Mouse (Mus musculus) frontal cortex, adult 2 months (tissue): ENCODE results near the gene Hoxa10. TPM values are rescaled to one million over a fixed set of nuclear protein-coding genes. Genes with fewer than 3 reads are reported as not detected.

Source experiments
- DNase-seq, 2 experiments: peaks; one replicate each; pipeline ENCODE4 v3.0.0; 2022; ENCODE audit warnings: low spot score in 1 of 2; ENCODE audit errors: extremely low spot score in 1 of 2
- polyA plus RNA-seq: library from polyadenylated mRNA; depleted of rRNA; stranded (reverse); fragments of >200 nt; gene quantifications from 2 replicates; pipeline ENCODE4 v1.2.3, GENCODE M21; 2012

Gene Hoxa10
- polyA plus RNA-seq, 1 experiment, result not detected

DNA sequence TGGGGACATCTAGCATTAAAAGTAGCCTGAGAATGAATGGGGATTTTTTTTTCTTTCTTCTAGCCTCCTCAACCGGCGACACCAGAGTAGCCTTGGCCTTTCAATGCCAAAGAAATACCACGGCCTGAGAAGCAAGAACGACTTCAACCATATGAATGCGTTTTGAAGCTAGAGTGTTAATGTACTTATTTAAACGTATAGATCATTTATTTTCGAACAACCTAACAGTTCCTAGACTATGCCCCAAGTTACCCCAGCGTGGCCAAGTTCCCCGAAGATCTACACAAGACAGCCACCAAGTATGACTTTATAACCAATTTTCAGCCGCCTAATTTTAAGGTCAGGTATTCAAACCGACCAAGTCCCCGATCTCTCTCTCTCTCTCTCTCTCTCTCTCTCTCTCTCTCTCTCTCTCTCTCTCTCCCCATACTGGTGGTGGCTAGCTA, 19.8 kb downstream of the Hoxa10 start:
- no peak for DNase-seq

DNA sequence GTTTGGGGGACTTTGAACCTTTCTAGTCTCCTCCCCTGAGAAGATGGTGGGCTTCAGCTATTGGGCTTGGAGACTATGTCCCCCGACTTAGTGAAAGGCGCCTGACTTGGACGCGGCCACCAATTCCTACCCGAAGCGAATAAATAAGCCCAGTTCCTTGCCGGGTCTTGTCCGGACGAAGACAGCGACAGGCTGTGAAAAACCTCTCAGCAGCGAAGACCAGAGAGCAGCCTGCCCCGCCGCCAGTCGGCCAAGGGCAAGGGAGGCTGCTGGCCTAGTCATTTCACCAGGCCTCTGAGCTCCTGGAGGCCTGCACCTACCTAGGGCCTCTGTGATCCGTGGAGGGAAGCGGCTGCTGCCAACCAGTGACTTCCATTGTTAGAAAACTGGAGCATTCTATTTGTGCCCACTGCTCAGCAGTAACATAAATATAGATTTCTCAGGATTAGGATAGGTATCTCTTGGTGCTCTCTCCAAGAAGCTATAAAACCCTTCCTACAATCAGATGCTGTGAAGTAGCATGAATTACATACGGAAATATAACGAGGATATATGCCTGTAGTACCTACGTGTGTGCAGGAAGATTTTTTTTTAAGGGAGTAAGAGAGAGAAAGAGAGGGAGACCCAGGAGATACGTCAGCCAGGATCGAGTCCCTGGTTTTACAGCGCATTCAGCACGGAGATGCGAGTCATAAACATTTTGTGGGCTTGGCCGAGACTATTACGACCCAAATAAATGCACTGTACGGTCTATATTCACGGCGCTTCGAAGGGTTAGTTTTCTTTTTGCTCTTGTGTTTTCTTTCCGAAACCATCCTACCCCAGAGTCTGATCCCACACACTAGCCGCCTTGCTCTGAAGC, 20.4 kb downstream of the Hoxa10 start:
- DNase-seq, result no peak

DNA sequence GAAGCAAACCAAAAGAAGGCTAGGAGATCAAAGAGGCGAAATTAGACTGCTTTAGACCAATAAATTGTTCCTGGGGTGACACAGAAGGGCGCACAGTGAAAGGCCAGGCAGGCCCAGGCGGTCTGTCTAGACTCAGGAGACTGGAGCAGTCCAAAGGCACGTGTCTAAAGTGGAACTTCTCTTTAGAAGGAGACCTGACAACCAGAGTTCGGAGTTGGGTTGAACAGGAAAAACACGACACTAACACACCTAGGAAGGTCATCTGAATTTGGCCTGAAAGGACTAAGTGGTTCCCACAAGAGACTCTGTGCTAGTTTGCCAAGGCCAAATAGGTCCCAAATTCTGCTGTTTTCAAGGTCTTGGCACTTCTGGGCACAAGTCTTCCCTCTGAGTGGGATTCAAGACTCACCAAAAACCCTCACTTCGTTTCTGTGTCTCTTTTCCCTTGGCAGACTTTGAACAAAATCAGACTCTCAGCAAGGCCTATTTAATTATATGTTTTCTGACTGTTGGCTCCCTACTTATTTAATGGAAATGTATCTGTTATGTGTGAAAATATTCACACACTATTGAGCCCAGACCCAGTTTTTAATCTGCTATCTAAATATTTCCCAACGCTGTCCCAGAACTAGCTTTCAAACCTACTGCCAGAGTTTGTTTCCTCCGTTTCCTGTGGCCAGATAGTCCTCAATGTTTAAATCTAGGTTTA, 21.3 kb downstream of the Hoxa10 start:
- no peak for DNase-seq

DNA sequence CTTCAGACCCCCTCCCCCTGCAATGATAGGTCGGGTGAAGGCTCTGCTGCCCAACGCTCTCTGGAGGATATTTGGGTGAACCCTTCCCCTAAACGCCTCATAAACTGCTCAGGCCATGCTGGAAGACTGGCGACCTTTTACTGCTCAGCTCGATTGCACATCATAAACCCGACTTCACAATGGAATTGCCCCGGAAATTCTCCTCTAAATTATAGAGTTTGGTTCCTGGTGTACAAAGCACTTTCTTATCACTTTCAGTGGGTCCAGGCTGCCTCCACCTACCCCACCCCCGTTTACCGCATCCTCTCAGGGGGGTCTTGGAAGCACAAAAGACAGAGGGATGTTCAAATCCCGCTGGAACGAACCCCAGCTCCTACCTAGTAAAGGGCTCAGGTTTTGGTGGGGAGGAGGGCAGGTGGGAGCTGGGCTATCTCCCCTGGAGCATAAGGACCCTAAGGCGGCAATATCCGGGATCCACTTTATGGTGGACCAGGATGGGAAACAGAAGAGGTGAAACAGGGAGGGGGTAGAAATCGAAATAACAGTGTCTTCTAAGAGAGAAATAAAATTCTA, 21.9 kb downstream of the Hoxa10 start:
- no peak for DNase-seq

DNA sequence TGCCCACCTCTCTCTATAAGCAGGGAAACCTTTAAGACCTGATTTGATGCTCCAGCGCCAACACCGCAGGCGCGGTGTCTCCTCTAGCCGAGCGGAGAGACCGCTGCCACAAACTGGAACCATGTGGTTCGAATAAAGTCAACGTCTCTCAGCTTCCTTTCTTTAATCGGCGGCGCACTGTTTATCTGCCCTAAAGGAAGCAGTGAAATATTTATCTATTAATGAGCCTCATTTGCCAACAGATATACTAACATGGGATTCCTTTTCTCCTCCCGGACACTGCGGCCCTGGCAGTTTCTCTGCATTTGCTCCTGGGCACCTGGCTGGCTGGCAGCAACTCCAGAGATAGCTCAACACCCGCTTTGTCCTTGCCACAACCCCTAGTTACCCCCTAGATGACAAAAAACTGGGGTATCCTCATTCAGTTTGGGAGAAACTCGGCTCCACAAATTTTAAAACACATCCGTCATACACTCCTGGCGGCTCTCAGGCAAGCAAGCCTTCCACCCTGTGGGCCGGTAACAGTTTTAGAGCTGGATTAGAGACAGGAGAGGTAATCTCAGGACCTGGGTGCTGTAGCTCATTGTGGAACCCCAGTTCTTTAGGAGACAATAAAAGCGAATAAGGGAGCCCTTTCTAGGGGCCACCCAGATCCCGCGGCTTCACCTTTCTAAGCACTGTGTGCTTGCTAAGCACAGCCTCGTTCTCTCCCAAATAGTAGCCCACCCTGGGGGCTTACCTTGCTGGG, 22.6 kb downstream of the Hoxa10 start:
- no peak for DNase-seq

DNA sequence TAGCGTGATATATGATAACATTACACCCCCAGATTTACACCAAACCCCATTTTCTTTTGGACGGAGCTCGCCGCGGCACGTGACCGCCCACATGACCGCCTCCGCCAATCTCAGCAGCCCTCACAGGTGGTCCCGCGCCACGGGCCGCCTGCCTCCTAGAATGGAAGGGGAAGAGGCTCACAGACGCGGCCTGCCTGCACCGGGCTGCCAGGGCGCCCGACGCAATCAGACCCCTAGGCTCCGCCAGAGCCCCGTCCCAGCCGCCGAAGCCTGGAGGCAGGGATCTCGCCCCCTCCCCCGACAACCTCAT, 23.2 kb downstream of the Hoxa10 start:
- DNase-seq, result no peak

DNA sequence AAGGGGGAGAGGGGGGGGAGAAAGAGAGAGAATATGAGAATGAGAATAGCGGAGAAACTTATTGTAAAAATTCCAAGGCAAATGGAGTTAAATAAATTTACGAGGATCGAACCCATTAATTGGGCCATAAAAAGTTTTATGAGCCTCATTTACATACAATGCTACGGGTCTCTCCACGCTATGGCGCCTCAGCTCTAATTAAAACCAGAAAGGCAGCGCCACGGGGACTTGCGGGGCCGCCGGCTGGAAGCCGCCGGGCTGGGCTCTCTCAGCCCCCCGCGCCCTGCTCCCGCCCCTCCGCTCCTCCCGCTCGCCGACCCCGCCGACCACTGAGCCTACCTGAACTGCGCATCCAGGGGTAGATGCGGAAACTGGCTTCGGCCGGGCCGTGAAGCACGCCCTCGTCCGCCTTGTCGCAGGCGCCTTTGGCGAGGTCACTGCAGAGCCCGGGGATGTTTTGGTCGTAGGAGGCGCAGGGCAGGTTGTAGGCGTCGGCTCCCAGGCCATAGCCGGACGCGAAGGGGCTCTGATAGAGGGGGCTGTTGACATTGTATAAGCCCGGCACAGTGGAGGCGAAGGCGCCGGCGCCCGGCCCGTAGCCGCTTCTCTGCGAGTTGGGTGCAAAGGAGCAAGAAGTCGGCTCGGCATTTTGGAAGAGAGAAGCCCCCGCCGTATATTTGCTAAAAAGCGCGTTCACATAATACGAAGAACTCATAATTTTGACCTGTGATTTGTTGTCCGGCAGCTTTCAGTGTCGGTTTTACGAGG, 23.8 kb downstream of the Hoxa10 start:
- DNase-seq, result no peak

DNA sequence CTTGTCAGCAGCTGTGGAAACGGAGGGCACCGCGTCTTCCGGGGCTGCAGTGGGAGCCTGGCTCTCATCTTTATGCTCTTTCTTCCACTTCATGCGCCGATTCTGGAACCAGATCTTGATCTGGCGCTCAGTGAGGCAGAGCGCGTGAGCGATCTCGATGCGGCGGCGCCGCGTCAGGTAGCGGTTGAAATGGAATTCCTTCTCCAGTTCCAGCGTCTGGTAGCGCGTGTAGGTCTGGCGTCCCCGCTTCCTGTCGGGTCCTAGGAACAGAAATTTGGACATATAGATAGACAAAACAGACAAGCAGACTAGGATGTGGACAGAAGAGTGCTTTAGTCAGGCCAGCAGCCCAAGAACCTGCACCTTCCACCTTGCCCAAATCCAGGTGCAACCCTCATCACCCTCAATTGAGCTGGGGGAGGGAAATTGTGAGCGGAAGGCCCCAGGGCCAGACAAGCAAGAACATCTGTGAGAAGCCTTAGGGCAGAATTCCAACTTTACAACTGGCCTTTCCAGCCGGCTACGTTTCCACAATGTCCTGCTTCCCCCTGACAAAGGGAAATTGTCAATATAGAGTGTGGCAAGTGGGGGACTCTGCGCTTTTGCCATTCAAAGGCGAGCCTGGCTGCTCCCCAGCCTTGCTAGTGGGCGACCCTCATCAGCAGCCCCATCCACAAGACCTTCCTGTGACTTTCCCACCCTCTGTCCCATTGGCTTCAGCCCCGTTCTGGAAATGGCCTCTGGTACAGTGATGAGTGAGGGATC, 24.7 kb downstream of the Hoxa10 start:
- no peak for DNase-seq

DNA sequence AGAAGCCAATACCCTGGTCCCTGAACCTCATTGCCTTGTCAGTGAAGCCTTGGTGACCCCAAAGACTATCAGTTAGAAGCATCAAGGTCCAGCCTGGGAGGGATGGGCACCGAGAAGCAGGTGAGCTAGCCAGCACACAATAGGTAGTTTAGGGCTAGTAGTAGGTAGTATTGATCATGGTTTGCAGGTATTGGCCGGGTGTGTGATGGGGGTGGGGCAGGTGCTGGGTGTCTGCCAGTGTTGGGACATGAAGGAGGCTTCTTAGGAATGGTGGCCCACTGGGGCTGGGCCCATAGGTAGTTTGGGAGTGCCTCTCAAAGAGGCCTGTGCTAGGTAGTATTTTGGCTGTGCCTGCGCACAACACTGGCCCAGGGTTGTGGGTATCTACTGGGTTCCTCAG, 25.6 kb downstream of the Hoxa10 start:
- no peak for DNase-seq

DNA sequence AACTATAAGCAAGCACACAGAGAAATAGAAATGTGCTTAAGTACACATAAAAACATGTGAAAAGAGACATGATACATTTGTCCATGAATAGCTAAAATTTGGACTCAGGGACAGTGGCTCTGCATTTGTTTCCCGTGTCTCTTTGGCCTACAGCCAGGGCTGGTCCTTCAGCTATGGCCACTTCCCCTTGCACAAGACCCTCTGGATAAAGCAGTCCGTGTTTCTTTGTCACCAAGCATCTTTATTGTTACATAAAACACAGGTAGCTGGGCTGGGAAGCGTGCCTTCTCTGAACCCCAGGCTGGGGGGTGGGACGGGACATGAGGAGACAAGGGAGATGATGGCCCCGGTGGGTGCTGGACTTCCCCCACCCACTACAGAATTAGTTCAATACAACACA, 26.4 kb downstream of the Hoxa10 start:
- no peak for DNase-seq

DNA sequence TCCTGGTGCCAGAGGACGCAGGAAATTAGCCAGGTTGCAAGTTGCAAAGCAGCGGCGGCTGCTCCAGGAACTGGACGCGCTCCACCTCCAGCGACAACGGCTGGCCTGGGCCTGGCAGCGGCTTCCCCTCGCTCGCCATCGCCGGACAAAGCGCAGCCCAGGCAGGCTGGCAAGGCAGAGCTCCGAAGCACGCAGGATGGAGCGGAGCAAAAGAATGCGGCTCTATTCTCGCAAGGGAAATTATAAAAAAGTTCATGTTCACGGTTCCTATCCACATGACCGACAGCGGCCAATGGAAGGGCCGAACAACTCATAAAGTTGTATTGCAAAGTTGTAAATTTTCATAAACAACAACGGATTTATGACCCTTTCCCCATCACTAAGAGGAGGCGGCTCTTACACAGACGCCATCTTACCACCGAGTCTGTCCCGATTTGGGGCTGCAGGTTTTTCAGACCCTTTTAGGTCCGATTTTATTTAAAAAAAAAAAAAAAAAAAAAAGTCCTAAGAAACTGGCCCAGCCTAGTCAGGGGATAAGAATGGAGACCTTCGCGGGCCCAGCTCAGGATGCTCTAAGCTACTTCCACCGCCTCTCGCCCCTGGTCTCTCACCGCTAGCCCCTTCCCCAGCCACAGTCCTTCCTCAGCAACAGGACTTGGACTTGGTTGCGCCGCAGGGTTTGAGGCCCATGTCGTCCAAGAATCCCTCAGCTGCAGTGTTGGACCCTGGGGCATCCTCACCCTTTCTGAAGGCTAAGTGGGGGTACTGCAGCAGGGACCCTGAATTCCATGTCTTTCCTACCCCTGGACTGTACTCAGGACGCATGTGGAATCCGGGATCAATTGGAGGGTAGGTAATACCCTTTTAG, 27.3 kb downstream of the Hoxa10 start, which contains the start of the genes Hoxa3 and Gm28308:
Gene Hoxa3 (minus strand): TSS at position 218 of the 868 bp plus-strand sequence.
Gene Gm28308 (minus strand): TSS at position 221 of the 868 bp plus-strand sequence.
- no peak for DNase-seq

DNA sequence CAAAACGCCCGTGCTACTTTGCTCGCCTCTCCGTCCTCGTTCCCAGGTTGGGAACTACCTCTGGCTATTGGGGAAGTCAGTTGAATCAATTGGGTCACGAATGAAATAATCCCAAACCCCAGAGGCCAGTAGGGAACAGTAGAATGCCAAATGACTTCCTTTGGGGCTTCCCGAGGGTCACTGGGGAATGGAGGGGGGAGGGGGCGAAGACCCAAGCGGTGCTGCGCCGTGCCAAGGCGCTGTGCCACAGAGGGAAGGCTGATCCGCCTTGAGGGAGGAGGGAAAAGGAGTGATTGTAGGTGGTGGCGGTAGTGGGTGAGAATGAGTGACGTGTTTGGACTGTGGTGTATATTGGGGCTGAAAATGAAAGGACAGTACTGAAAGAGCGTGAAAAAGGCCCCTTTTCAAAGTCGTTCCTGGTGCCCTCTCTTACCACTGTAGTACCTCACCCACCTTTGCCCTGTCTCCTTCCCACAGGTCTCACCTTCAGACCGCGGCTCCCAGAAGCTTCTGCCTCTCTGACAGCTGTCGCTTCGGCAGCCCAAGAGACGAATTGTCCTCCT, 28.0 kb downstream of the Hoxa10 start:
- DNase-seq, result no peak

DNA sequence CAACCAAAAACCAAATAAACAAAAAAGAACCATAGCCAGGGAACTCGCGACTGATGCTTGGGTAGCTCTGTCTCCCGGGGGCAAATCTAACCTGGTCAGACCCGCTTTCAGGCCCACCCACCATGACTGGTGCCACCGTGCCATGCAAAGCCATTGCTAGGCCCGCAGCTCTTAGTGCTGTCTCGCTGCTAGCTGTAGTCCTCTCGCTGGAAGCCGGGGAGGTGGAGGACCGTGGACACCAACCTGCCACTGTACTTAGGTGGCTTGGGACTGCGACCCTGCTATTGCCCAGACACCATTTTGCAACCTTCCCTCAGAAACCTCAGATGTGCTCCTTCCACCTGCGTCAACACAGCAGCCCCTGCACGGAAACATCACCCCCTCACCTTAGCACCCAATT, 28.7 kb downstream of the Hoxa10 start:
- DNase-seq, result no peak

DNA sequence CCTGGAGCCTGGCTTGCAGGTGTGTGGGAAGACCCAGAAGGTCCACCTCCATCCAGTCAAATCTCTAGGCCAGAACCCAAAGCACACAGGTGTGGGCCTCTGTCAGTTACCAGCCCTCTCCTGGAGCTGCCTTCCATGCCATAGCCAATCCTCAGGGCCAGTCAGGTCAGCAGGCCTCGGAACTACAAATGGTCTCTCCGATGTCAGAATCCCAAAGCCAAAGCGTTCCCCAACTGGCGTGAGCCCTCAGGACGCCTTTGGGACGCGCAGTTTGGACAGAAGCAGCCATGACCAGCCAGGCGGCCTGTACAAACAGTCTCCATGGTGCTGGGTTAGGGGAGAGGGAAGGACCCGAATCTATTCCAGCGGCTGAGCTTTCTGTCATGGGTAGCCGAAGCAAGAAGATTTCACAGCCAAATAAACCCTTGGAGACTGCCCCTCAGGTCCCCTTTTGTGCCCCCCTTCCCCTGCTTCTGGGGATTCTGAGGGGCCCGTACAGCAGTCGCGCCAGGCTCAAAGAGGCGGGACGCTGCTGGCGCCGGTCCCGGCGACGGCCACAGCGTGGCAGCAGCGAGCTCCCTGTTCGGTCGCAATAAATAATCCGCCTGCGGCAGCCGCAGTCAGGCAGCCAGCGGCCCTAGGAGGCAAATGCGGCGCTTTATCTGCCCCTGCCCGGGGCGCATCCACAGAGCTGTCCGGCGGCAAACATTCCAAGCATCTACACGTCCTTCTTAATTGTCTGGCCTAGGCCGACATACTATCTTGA, 29.3 kb downstream of the Hoxa10 start:
- peak in 1 of 2 experiments; percentile 52 for DNase-seq

DNA sequence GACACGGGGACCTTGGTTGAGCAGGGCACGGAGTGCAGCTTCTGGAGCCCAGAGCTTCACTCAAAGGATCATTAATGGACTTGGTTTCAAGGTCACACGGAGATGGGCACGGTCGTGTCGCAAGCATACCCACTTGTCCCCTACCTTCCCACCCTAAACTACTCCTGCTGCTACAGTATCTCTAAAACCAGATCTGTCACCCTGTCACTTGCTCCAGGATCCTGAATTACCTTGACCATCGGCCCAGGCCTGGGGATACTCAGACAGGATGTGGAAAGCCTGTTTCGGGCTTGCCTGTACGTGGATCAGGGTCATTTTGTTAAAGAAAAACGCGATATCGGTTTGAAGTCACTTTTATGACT, 31.0 kb downstream of the Hoxa10 start:
- no peak for DNase-seq

DNA sequence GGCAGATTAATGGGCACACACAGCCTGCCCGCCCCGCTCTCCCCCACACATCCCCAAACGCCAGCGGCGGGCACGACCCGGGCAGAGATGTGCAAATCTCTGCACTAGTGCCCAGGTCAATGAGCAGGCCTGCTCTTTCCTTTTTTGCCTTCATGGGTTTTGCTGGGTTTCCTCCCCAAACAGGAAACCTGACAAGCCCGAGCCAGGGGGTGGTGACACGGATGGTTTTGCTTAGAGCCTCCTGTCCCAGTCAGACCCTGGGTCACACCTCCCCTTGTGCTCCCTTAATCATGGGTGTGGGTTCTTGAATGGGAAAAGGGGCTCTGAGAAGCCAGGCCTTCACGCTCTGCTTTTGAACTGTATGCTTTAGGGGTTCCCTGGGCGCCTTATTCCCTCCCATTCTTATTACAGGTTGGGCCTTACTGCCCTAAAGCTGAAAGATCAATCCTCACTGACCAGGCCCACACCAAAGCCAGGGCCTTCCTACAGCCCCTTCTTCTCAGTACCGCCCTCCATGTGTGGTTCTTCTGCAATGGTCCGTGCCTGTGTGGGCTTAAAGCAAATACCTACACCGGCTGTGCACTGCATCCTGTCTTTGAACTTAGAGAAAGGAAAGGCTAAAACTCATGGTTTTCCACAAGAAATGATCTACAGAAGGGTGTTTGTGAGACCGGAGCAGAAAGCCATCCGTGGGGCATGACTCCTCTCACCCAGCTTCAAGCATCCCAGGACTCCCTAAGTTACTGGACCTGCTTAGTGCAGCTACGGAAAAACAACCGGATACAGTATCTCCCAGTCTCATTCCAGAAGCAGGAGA, 31.6 kb downstream of the Hoxa10 start:
- no peak for DNase-seq
